Mouse (Mus musculus) CD8-positive naive resting alpha-beta T cell, adult 2 months (primary cell): ENCODE data around the gene Wdr37.
"Not testable (repeated sequence)": the region's sequence is repeated elsewhere in the genome, so short reads cannot be mapped to it uniquely, and the experiment has no call there.

Experiments used
- DNase-seq, 2 experiments: peaks; one replicate each; pipeline ENCODE4 v3.0.0; 2022; ENCODE audit warnings: low read depth in 2 of 2, low spot score in 2 of 2

The Wdr37 gene

GRCm38 (mm10) chr13:8841846-8842245 lies 29.9 kb downstream of the Wdr37 start:
- DNase-seq: not testable (repeated sequence)

- DNase-seq: no peak
Measured at GRCm38 (mm10) chr13:8840941-8841340, 30.8 kb downstream of the Wdr37 start.

GRCm38 (mm10) chr13:8839937-8840336 lies 31.8 kb downstream of the Wdr37 start:
- DNase-seq: no peak

GRCm38 (mm10) chr13:8839111-8839510 lies 32.6 kb downstream of the Wdr37 start:
- no peak for DNase-seq

- no peak for DNase-seq
Measured at GRCm38 (mm10) chr13:8838394-8838793, 33.3 kb downstream of the Wdr37 start.

GRCm38 (mm10) chr13:8834573-8834972 lies 37.1 kb downstream of the Wdr37 start:
- DNase-seq: no peak

- DNase-seq: peak in 1 of 2 experiments; percentile 20
Measured at GRCm38 (mm10) chr13:8831546-8832251, 40.0 kb downstream of the Wdr37 start.

- no peak for DNase-seq
Measured at GRCm38 (mm10) chr13:8830696-8831095, 41.0 kb downstream of the Wdr37 start.

- no peak for DNase-seq
Measured at GRCm38 (mm10) chr13:8829784-8830183, 41.9 kb downstream of the Wdr37 start.

- no peak for DNase-seq
Measured at GRCm38 (mm10) chr13:8828946-8829345, 42.8 kb downstream of the Wdr37 start.

GRCm38 (mm10) chr13:8823546-8823945 lies 48.2 kb downstream of the Wdr37 start:
- DNase-seq: no peak

- DNase-seq: no peak
Measured at GRCm38 (mm10) chr13:8823120-8823519, 48.6 kb downstream of the Wdr37 start.

- DNase-seq: no peak
Measured at GRCm38 (mm10) chr13:8822201-8822600, 49.5 kb downstream of the Wdr37 start.

- DNase-seq: no peak
Measured at GRCm38 (mm10) chr13:8805931-8806330, 65.8 kb downstream of the Wdr37 start.

GRCm38 (mm10) chr13:8800576-8800975 lies 71.1 kb downstream of the Wdr37 start:
- no peak for DNase-seq

- no peak for DNase-seq
Measured at GRCm38 (mm10) chr13:8793217-8793616, 78.5 kb downstream of the Wdr37 start.

- peak; percentile 19 to 33 for DNase-seq
Measured at GRCm38 (mm10) chr13:8785185-8785584, 86.5 kb downstream of the Wdr37 start.

- DNase-seq: no peak
Measured at GRCm38 (mm10) chr13:8784308-8785061, 87.2 kb downstream of the Wdr37 start.

GRCm38 (mm10) chr13:8783686-8784307 lies 87.9 kb downstream of the Wdr37 start:
- DNase-seq: peak; percentile 6 to 16

GRCm38 (mm10) chr13:8782636-8783035 lies 89.1 kb downstream of the Wdr37 start:
- DNase-seq: no peak

GRCm38 (mm10) chr13:8780441-8780840 lies 91.3 kb downstream of the Wdr37 start:
- DNase-seq: peak; percentile 55 to 60

GRCm38 (mm10) chr13:8770616-8771015 lies 101.1 kb downstream of the Wdr37 start:
- DNase-seq: no peak
